Mouse (Mus musculus): ENCODE measurements at regions not wholly inside any gene's neighbourhood (a gene's known extent, or its start where the extent isn't known, plus 50 kb on each side); places are given as distances from the start of the nearest gene placed in this dataset.

GRCm38 (mm10) chr11:31540816-31541215 lies 130.9 kb downstream of the Bod1 start:
- in situ Hi-C loops (cut with MboI, MseI) = no loop called here

- in situ Hi-C loops (cut with MboI, MseI) = no loop called here
Observed at GRCm38 (mm10) chr11:31531416-31531815, 140.3 kb downstream of the Bod1 start.

DNA sequence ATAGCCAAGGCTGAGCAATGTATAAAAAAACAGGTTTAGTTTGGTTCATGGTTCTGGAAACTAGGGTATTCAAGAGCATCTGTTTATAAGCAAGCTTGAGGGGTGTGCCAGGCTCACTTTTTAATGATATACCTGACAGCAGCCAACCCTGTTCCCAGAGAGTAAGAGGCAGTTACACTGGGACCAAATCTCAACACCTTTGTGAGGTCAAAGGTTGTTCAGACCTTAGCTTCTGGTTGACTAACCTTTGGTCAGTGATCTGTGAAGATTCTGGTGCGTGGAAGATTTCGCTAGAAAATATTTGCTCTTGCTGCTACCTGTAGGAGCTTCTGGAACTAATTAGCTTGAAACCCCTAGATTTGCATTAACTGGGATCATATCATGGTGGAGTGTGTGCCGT lies 140.8 kb downstream of the Bod1 start:
- in situ Hi-C loops (cut with MboI, MseI) = no loop called here

- in situ Hi-C loops (cut with MboI, MseI) = no loop called here
Observed at GRCm38 (mm10) chr11:31529686-31530085, 142.0 kb downstream of the Bod1 start.

GRCm38 (mm10) chr11:31524708-31525107 lies 147.0 kb downstream of the Bod1 start:
- in situ Hi-C loops (cut with MboI, MseI) = no loop called here

DNA sequence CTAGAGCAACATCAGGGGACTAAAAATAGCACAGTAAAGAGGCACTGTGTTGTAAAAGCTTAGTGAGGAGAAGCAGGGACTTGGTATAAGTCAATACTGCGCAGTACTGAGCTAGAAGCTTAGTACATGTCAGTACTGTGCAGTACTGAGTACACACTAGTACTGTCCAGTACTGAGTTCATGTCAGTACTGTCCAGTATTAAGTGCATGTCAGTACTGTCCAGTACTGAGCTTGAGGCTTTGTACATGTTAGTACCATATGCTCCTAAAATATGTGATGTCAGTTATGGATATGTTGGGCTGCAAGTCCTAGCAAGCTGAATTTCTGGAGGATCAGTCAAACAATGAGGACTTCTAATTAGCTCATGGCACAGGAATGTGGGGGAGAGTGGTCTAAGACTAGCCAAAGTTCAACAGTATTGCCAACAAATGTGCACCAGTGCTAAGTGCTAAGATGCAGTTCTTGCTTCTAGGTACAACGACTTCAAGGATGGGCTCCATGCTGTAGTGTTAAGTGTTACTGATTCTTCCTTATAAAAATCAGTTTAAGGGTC lies 147.5 kb downstream of the Bod1 start:
- in situ Hi-C loops (cut with MboI, MseI) = no loop called here

DNA sequence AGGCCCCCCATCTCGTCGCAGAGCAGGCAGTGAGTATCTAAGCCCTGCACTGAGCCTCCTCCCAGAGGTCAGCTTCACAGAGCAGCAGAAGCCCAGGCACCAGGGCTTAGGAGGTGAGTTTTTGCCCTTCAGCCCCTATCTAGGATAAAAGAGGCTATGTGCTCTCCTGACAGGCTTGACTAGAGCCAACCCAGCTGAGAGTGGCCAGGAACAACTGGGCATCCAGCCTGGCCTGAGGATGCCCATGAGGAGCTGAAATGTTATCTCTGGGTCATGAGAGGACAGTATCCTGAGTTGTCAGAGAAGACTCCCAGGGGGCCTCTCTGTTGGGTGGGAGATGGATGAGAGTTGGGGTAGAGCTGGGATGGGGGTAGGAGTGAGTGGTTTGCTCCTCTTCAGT lies 149.6 kb downstream of the Bod1 start:
- in situ Hi-C loops (cut with MboI, MseI) = no loop called here

- in situ Hi-C loops (cut with MboI, MseI) = no loop called here
Observed at GRCm38 (mm10) chr11:31520909-31521308, 150.8 kb downstream of the Bod1 start.

- in situ Hi-C loops (cut with MboI, MseI) = no loop called here
Observed at GRCm38 (mm10) chr11:31503239-31503916, 133.5 kb upstream of the Stc2 start.

DNA sequence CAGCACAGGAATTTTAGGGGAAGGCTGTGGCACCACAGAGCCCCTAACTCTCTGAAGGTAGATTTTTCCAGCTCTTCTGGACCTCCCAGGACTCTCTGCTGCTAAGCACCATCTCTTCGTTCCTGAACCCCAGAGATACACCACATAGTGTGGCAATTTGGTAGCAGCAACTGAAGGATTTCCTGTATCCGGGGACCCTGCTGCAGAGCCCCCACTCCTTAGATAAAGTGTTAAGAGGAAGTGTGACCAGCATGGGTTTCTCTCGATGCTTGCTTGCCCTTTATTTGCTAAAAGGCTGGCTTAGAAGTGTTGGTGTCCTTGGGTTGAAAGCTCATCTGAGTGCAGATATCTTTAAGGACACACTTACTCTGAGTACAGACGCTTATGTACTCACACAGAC lies 115.6 kb upstream of the Stc2 start:
- in situ Hi-C loops (cut with MboI, MseI) = no loop called here

DNA sequence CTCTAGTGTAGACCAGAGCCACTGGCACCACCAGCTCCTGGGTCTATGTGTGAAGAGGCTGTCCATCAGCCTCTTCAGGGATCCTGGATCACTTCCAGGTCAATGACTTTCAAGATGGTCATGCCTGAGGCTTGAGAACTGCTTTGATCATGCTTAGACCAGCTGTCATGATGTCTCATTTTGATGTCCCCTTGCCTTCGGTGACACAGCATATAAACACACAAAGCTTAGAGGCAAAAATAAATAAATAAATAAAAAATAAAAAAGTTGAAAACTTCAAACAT lies 111.1 kb upstream of the Stc2 start:
- in situ Hi-C loops (cut with MboI, MseI) = no loop called here

DNA sequence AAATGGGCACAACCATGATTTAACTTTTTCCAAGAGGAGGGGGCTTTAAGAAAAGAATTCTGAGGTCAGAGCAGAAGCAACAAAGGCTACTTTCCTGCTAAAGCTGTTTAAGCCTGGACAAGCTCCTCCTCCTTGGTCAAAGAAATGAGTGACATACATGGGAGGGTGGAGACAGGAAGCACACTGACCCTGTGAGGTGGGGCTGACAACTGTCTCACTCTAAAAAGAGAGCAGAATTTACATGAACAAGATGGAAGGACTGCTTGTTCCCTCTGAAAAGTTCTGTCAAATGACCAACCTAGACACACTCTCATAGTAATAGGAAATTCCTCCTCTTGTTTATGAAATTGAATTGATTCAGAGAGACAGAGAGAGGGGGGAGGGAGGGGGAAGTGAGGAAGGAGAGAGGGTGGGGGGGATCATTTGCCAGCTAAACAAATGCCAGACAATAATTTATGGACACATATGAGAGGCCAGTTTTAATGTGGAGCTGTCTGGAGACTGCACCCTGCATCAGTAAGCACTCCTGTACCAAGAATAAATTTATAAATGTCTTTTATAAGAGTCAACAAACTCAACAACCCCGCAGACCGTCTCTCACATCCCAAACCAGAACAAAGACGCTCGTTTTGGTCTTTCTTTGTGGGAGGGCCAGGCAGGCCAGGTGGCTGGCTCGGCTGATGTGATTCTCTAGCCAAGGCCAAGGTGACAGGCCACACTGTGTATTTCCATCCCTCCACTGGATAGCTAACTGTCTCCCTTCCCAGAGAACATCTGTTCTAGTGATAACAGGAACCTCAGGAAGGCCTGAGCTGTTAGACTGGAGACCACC lies 110.6 kb upstream of the Stc2 start:
- in situ Hi-C loops (cut with MboI, MseI) = no loop called here

- in situ Hi-C loops (cut with MboI, MseI) = no loop called here
Observed at GRCm38 (mm10) chr11:31477763-31478162, 107.9 kb upstream of the Stc2 start.

DNA sequence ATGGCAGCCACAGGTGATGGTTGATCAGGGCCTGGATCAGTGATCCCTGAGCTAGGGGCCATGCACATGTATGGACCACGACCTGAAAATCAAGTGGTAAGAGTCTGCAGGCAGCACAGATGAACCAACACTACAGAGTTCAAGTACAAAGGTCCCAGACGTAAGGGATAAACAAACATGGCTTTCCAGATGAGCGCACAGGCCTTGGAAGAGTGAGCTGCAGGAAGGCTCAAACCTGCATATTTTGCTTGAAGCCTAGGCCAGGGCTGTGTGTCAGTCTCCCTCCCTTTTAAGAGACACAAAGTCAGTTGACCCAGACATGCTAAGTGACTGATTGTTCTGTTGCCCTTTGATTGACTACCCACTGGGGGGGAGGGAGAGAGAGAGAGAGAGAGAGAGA lies 107.2 kb upstream of the Stc2 start:
- in situ Hi-C loops (cut with MboI, MseI) = no loop called here

DNA sequence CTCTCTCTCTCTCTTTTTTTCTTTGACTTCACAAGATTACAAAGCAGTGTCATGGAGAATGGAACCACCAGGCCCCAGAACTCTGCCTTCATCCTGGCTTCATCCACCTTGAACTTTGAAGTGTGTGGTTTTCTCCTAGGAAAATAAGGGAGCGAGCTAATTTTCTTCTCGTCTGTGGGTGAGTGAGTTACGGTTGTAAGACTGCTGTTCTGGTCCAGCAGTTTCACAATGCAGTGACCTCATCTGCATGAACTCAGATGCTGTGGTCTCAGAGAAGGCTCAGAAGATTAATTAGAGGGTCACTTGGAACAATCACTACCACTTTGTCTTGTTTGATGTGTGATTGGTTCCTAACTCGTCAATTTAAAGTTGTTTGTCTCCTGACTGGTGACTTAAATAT lies 103.1 kb upstream of the Stc2 start:
- in situ Hi-C loops (cut with MboI, MseI) = no loop called here

- in situ Hi-C loops (cut with MboI, MseI) = no loop called here
Observed at GRCm38 (mm10) chr11:31470681-31471414, 101.0 kb upstream of the Stc2 start.

- in situ Hi-C loops (cut with MboI, MseI) = no loop called here
Observed at GRCm38 (mm10) chr11:31464844-31465243, 95.0 kb upstream of the Stc2 start.

- in situ Hi-C loops (cut with MboI, MseI) = no loop called here
Observed at GRCm38 (mm10) chr11:31462440-31462839, 92.6 kb upstream of the Stc2 start.

DNA sequence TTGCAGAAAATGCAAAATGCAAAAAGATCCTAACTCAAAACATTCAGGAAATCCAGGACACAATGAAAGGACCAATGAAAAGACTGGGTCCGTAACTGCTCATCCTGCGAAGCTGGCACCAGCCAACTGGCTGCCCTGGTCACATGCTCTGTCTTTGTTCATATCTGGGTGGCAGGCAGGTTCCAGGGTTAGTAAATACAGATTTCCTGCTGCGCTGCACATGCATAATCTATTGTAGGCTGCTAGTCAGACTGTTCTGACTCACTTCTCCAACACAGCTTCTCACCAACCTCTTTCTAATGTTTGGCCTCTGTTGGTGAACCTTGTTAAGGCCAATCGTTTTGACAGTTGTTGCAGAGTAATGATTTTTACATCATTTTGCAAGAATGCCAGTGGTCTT lies 92.0 kb upstream of the Stc2 start:
- in situ Hi-C loops (cut with MboI, MseI) = no loop called here

DNA sequence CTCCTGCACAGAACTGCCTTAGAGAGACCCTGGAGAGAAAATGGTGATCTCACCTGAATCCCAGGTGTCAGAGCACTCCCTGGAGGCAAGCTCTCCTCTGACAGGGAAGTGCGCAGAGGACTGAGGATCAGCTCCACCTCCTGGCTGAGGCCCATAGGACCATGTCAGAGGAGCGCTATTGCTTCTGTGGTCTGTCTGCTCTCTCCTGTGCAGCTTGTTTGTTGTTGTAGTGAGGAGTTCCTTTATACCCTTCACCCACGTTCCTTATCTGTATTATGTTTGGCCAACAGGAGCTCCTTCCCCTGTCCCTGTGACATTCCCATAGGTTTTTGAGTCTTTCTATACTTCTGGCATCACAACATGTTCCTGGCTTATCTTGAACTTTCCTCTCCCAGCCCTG lies 91.5 kb upstream of the Stc2 start:
- in situ Hi-C loops (cut with MboI, MseI) = no loop called here

DNA sequence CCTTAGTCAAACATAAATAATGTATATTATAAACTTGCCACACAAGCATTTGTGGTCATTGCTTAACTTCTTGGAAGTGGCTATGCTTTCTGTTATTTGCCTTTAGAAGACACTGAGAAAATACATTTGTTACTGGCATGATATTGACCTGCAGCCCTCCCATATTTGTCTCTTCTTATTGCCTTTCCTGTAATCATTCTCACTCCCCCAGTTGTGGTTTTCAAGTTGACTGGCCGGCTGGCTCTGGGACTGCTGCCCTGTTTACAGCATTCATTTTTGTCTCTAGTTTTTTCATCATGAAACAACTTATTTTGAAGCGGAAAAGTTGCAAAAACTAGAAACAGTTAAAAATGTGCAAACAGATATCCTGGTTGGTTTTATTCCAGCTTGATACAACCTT lies 57.5 kb upstream of the Stc2 start:
- in situ Hi-C loops (cut with MboI, MseI) = no loop called here

Data from T-helper 2 cell (primary cell).